Mouse (Mus musculus) natural killer cell, adult 2 months (primary cell): ENCODE results near the gene Spire2.
A peak's percentile ranks its signal among the peaks of the same experiment; 100 is the strongest.
"Not testable (repeated sequence)": the region's sequence is repeated elsewhere in the genome, so short reads cannot be mapped to it uniquely, and the experiment has no call there.

Experiments used
- DNase-seq, 2 experiments: peaks; one replicate each; pipeline ENCODE4 v3.0.0; 2022; ENCODE audit warnings: low spot score in 2 of 2

Gene Spire2

GRCm38 (mm10) chr8:123382516-123382915, 50.0 kb downstream of the Spire2 start:
- no peak for DNase-seq

GRCm38 (mm10) chr8:123384883-123385540, 52.5 kb downstream of the Spire2 start:
- DNase-seq: peak in 1 of 2 experiments; percentile 41

- DNase-seq: no peak
These were observed 54.5 kb downstream of the Spire2 start for GRCm38 (mm10) chr8:123387041-123387440.

- no peak for DNase-seq
These were observed 55.3 kb downstream of the Spire2 start for GRCm38 (mm10) chr8:123387801-123388200.

GRCm38 (mm10) chr8:123389026-123389425, 56.5 kb downstream of the Spire2 start:
- no peak for DNase-seq

- DNase-seq: no peak
These were observed 65.8 kb downstream of the Spire2 start for GRCm38 (mm10) chr8:123398308-123398707.

- DNase-seq: no peak
These were observed 69.4 kb downstream of the Spire2 start for GRCm38 (mm10) chr8:123401936-123402335.

GRCm38 (mm10) chr8:123402730-123403326, 70.3 kb downstream of the Spire2 start:
- DNase-seq: no peak

GRCm38 (mm10) chr8:123404521-123404920, 72.0 kb downstream of the Spire2 start:
- DNase-seq: no peak

- DNase-seq: peak; percentile 41 to 65
These were observed 74.3 kb downstream of the Spire2 start, which contains the start of gene Mc1r for GRCm38 (mm10) chr8:123406786-123407185. Gene Mc1r, plus strand, starts transcription at chr8:123407107.

GRCm38 (mm10) chr8:123407612-123408011, 75.1 kb downstream of the Spire2 start:
- DNase-seq: no peak

- no peak for DNase-seq
These were observed 76.4 kb downstream of the Spire2 start for GRCm38 (mm10) chr8:123408586-123409544.

GRCm38 (mm10) chr8:123410049-123410587, 77.6 kb downstream of the Spire2 start:
- no peak for DNase-seq

GRCm38 (mm10) chr8:123410788-123411187, 78.3 kb downstream of the Spire2 start:
- DNase-seq: no peak

GRCm38 (mm10) chr8:123411246-123411645, 78.7 kb downstream of the Spire2 start, which contains the start of gene Tubb3:
Gene Tubb3, plus strand, starts transcription at chr8:123411424.
- DNase-seq: peak in 1 of 2 experiments; percentile 37

GRCm38 (mm10) chr8:123411781-123412327, 79.3 kb downstream of the Spire2 start:
- DNase-seq: no peak

- peak in 1 of 2 experiments; percentile 50 for DNase-seq
These were observed 80.2 kb downstream of the Spire2 start for GRCm38 (mm10) chr8:123412560-123413170.

GRCm38 (mm10) chr8:123414255-123414654, 81.7 kb downstream of the Spire2 start:
- DNase-seq: no peak

- DNase-seq: not testable (repeated sequence)
These were observed 82.6 kb downstream of the Spire2 start for GRCm38 (mm10) chr8:123414997-123415696.
